18 mouse cellular contexts compared by ENCODE assay signal in the genomic region with DNA sequence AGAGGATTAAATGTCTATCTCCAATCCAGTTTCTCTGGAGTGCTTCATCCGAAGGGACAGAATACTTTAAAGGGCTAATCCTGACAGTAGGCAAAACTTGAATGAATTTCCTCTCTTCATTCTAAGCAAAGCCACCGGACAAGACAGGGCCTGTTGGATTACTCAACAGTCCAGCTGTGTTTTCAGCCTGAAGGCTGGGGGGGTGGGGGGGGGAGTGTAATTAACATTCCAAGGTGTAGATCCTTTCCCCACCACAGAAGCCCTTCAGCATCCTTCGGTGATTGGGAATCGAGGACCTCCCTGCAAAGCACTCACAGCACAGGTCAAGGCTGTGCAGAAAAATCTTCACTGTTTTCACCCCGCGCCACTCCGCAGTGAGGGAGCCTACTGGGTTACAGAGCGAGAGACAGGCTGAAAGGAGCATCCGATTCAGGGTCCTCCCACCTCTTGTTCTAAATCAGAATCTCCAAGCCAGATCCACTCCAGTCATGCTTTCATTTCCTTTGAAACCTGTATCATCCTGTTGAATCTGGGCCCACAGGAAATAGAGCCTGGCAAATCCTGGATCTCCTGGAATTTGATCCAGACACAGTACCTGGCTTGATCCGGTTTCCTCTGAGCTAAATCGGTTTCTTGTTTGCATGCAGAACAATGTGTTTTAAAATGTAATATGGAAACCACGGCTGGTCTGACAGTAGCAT. TPM values are rescaled to one million over a fixed set of nuclear protein-coding genes. Genes with fewer than 3 reads are reported as not detected.
DNase-seq lines count a peak whose midpoint lies in the region; ATAC-seq and TF ChIP-seq lines count a peak whose summit lies in the region.
"Had no signal": no experiment of that assay in that cellular context is flagged by ENCODE, and none has a peak within 500 bp of the region (broad histone marks: within the 10 kb centered on the region; RNA-seq: fewer than 3 reads in every experiment).

No protein-coding gene starts in this region.

- no peaks in the 10 kb centered on the region for H3K27me3 ChIP-seq in heart, embryonic 10.5 days (ENCODE audit: insufficient read depth, poor library complexity, severe bottlenecking)
- H3K27me3 ChIP-seq in ES-Bruce4 (ENCODE audit: control insufficient read depth, insufficient read depth, low read length, poor library complexity, severe bottlenecking): no peaks in the 10 kb centered on the region
- no peaks in the 10 kb centered on the region for H3K27me3 ChIP-seq in embryonic facial prominence, embryonic 12.5 days
- H3K27me3 ChIP-seq in kidney, postnatal 0 days (ENCODE audit: insufficient read depth, low read length): no peaks in the 10 kb centered on the region
- H3K27me3 ChIP-seq: heart, embryonic 13.5 days had no signal

- ATAC-seq in embryonic facial prominence, embryonic 12.5 days (ENCODE audit: insufficient number of reproducible peaks, insufficient read depth, low FRiP score, low TSS enrichment): 0 out of 2 replicates have a peak, but pooled peaks have one; percentile 41
- ATAC-seq in kidney, postnatal 0 days (replicated peaks; ENCODE audit: low FRiP score, low read depth): no peak
- ATAC-seq in frontal cortex, adult (ENCODE audit: low TSS enrichment): no peak

- no peak overlapping the region for H3K4me2 ChIP-seq in embryonic facial prominence, embryonic 12.5 days (replicated peaks)
- no peak overlapping the region for H3K4me2 ChIP-seq in kidney, postnatal 0 days (ENCODE audit: low read length)
- H3K4me2 ChIP-seq: heart, embryonic 13.5 days had no signal

- no peak for TF ChIP-seq EP300 in ES-Bruce4 (IDR thresholded peaks at IDR 0.05; ENCODE audit: insufficient read depth, low read depth, low read length)

- WGBS in heart, embryonic 10.5 days: 65% methylated on average over 12 of the region's 12 CpGs
- 32% methylated on average over 12 of the region's 12 CpGs for WGBS in embryonic facial prominence, embryonic 12.5 days
- WGBS in kidney, postnatal 0 days: 40% methylated on average over 12 of the region's 12 CpGs

- H3K9ac ChIP-seq in ES-Bruce4 (ENCODE audit: low read depth, poor library complexity, severe bottlenecking): 0 out of 2 replicates have a peak overlapping the region, but pooled peaks have one; percentile 18
- H3K9ac ChIP-seq in embryonic facial prominence, embryonic 12.5 days: no peak overlapping the region
- H3K9ac ChIP-seq in kidney, postnatal 0 days (ENCODE audit: low read depth, low read length): no peak overlapping the region
- H3K9ac ChIP-seq: heart, embryonic 13.5 days; liver, embryonic 14.5 days had no signal

- DNase-seq in heart, adult 8-10 months (ENCODE audit: low spot score): peak; percentile 51
- no peak for DNase-seq in heart, embryonic 10.5 days (ENCODE audit: low spot score)
- DNase-seq in kidney, postnatal 0 days (ENCODE audit: low spot score): peak; percentile 59
- DNase-seq in frontal cortex, postnatal 36 days (ENCODE audit: low spot score in 2 of 2): no peak
- no peak for DNase-seq in thymus, postnatal 0 days (ENCODE audit: low spot score)
- DNase-seq: adrenal gland, adult 2 months; right cerebral cortex, postnatal 14 days; thymus, postnatal 25 days had no signal

- H3K4me1 ChIP-seq in heart, embryonic 10.5 days: peaks cover 10% of the 10 kb centered on the region
- H3K4me1 ChIP-seq in ES-Bruce4 (ENCODE audit: control insufficient read depth, insufficient read depth, low read length): peaks cover 2% of the 10 kb centered on the region
- peaks cover 10% of the 10 kb centered on the region; the same call in 1 of the 2 replicates for H3K4me1 ChIP-seq in embryonic facial prominence, embryonic 12.5 days
- H3K4me1 ChIP-seq in kidney, postnatal 0 days (replicated peaks; ENCODE audit: insufficient read depth, low read length): no peaks in the 10 kb centered on the region
- H3K4me1 ChIP-seq: heart, embryonic 13.5 days had no signal

- TF ChIP-seq POLR2A in ES-Bruce4 (IDR thresholded peaks at IDR 0.05; ENCODE audit: insufficient read depth, low read length): no peak

- no peak overlapping the region for H3K4me3 ChIP-seq in heart, embryonic 10.5 days
- no peak overlapping the region for H3K4me3 ChIP-seq in ES-Bruce4 (ENCODE audit: low read depth, low read length)
- no peak overlapping the region for H3K4me3 ChIP-seq in embryonic facial prominence, embryonic 12.5 days
- no peak overlapping the region for H3K4me3 ChIP-seq in kidney, postnatal 0 days (replicated peaks; ENCODE audit: low read depth, low read length)
- H3K4me3 ChIP-seq: forebrain, embryonic 10.5 days; heart, embryonic 13.5 days; myocyte had no signal

- H3K36me3 ChIP-seq in heart, embryonic 10.5 days: no peaks in the 10 kb centered on the region
- no peaks in the 10 kb centered on the region for H3K36me3 ChIP-seq in ES-Bruce4 (ENCODE audit: control insufficient read depth, insufficient read depth, low read length, poor library complexity, severe bottlenecking)
- H3K36me3 ChIP-seq in embryonic facial prominence, embryonic 12.5 days: no peaks in the 10 kb centered on the region
- no peaks in the 10 kb centered on the region for H3K36me3 ChIP-seq in kidney, postnatal 0 days (ENCODE audit: insufficient read depth, low read length)
- H3K36me3 ChIP-seq: forebrain, embryonic 10.5 days; heart, embryonic 13.5 days had no signal

- no peaks in the 10 kb centered on the region for H3K9me3 ChIP-seq in heart, embryonic 10.5 days
- H3K9me3 ChIP-seq in ES-Bruce4 (replicated peaks; ENCODE audit: control insufficient read depth, insufficient read depth, low read length, poor library complexity, severe bottlenecking): no peaks in the 10 kb centered on the region
- no peaks in the 10 kb centered on the region for H3K9me3 ChIP-seq in embryonic facial prominence, embryonic 12.5 days
- no peaks in the 10 kb centered on the region for H3K9me3 ChIP-seq in kidney, postnatal 0 days (replicated peaks; ENCODE audit: low read length)
- H3K9me3 ChIP-seq: forebrain, embryonic 10.5 days; heart, embryonic 13.5 days had no signal

- no peak for TF ChIP-seq CTCF in ES-Bruce4 (IDR thresholded peaks at IDR 0.05; ENCODE audit: low read depth, low read length)
- TF ChIP-seq CTCF in kidney, postnatal 0 days (IDR thresholded peaks at IDR 0.05; ENCODE audit: low read depth): no peak

- H3K27ac ChIP-seq in heart, embryonic 10.5 days: no peak overlapping the region
- H3K27ac ChIP-seq in ES-Bruce4 (ENCODE audit: insufficient read depth, low read length): peak overlapping the region; percentile 73; the same call in 1 of the 2 replicates
- H3K27ac ChIP-seq in embryonic facial prominence, embryonic 12.5 days: peak overlapping the region; percentile 48; the same call in 1 of the 2 replicates
- H3K27ac ChIP-seq in kidney, postnatal 0 days: peak overlapping the region; percentile 33; the same call in 1 of the 2 replicates
- H3K27ac ChIP-seq: forebrain, embryonic 10.5 days; heart, embryonic 13.5 days; liver, embryonic 14.5 days had no signal

RNA-seq across cellular contexts. Expression of gene Nf1, which starts 15.4 kb away (rescaled TPM):
- 10 to 100 TPM; 25.2 to 31.6 (median 29.9) TPM for total RNA-seq in heart, adult 8-10 months (2022)
- polyA plus RNA-seq in heart, embryonic 10.5 days (2016; fragmentation: Nextera tagmentation; extraction: Ambion mirVana): 4.1 and 5.1 TPM in 2 replicates
- 36.1 and 39.6 TPM in 2 replicates for polyA plus RNA-seq in ES-Bruce4 (2011; ENCODE audit: insufficient read depth, insufficient read length, low read depth, missing spikeins)
- 9.0 and 9.3 TPM in 2 replicates for polyA plus RNA-seq in embryonic facial prominence, embryonic 12.5 days (2016; fragmentation: Nextera tagmentation; extraction: Ambion mirVana)
- polyA plus RNA-seq in kidney, postnatal 0 days (2015; fragmentation: Nextera tagmentation; extraction: Ambion mirVana): 8.2 and 9.5 TPM in 2 replicates
- 3.3 and 4.7 TPM in 2 replicates for polyA plus RNA-seq in thymus, postnatal 0 days (2015; fragmentation: Nextera tagmentation; extraction: Ambion mirVana)

RNA-seq across cellular contexts. Expression of gene Gm9964, which starts 27.4 kb away (rescaled TPM):
- not detected for total RNA-seq in heart, adult 8-10 months (2022)
- polyA plus RNA-seq in heart, embryonic 10.5 days (2016; fragmentation: Nextera tagmentation; extraction: Ambion mirVana): 0.21 TPM in 1 of 2 replicates, not detected in the other
- not detected in 2 replicates for polyA plus RNA-seq in ES-Bruce4 (2011; ENCODE audit: insufficient read depth, insufficient read length, low read depth, missing spikeins)
- not detected in 2 replicates for polyA plus RNA-seq in embryonic facial prominence, embryonic 12.5 days (2016; fragmentation: Nextera tagmentation; extraction: Ambion mirVana)
- not detected in 2 replicates for polyA plus RNA-seq in kidney, postnatal 0 days (2015; fragmentation: Nextera tagmentation; extraction: Ambion mirVana)
- 0.20 TPM in 1 of 2 replicates, not detected in the other for polyA plus RNA-seq in thymus, postnatal 0 days (2015; fragmentation: Nextera tagmentation; extraction: Ambion mirVana)
- total RNA-seq: adrenal gland, adult 2 months; common myeloid progenitor, adult 5-6 weeks; gastrocnemius, adult 18-20 months had no signal
- polyA plus RNA-seq: adrenal gland, adult 2 months; forebrain, embryonic 10.5 days; heart, embryonic 13.5 days; liver, embryonic 14.5 days; myocyte; stomach, embryonic 14.5 days had no signal

Comparison
In these comparisons a context has a peak if more than half of its experiments do, and no peak if none do; other contexts are left out.
1. DNase-seq: peak in heart, adult 8-10 months (single experiment) and kidney, postnatal 0 days (single experiment); none in heart, embryonic 10.5 days (single experiment), frontal cortex, postnatal 36 days (0 of 2) and thymus, postnatal 0 days (single experiment).